Mouse (Mus musculus) megakaryocyte, adult 5-6 weeks (primary cell): ENCODE results near the gene Ifi27. TPM values are rescaled to one million over a fixed set of nuclear protein-coding genes. Genes with fewer than 3 reads are reported as not detected.
"Not testable (repeated sequence)": the region's sequence is repeated elsewhere in the genome, so short reads cannot be mapped to it uniquely, and the experiment has no call there.

Experiments
- ATAC-seq: 2 replicates; pipeline ENCODE4 v1.8.0; 2016; ENCODE audit warnings: mild to moderate bottlenecking, inconsistent platforms; ENCODE audit not compliant: poor library complexity, severe bottlenecking
- total RNA-seq, 2 experiments: library from RNA; stranded (forward) in 1 of 2; stranded (reverse) in 1 of 2; fragments of 153-499, 151-499 nt in 1 of 2; fragments of 221-1000, 200-1000 nt in 1 of 2; gene quantifications; 2 replicates each; pipeline versions ENCODE4 v1.2.3 to v1.2.4; 2015 to 2017

The Ifi27 gene
- total RNA-seq, 2 experiments from 2014 or later, result 19.3 to 46.3 TPM

GRCm38 (mm10) chr12:103445060-103445459 lies 11.0 kb downstream of the Ifi27 start:
- ATAC-seq, result no peak

- no peak for ATAC-seq
These were observed 19.4 kb downstream of the Ifi27 start for GRCm38 (mm10) chr12:103453361-103453760.

- ATAC-seq, result not testable (repeated sequence)
These were observed 22.7 kb downstream of the Ifi27 start for GRCm38 (mm10) chr12:103456727-103457126.

GRCm38 (mm10) chr12:103457140-103457539 lies 23.1 kb downstream of the Ifi27 start, which contains the start of gene Ifi27l2b:
Gene Ifi27l2b, minus strand, starts transcription at chr12:103457223.
- ATAC-seq, result no peak

GRCm38 (mm10) chr12:103474481-103474880 lies 40.5 kb downstream of the Ifi27 start:
- ATAC-seq, result no peak

- no peak for ATAC-seq
These were observed 42.9 kb downstream of the Ifi27 start for GRCm38 (mm10) chr12:103476779-103477389.

GRCm38 (mm10) chr12:103477461-103478015 lies 43.5 kb downstream of the Ifi27 start:
- no peak for ATAC-seq

GRCm38 (mm10) chr12:103481671-103482070 lies 47.7 kb downstream of the Ifi27 start:
- ATAC-seq, result no peak

GRCm38 (mm10) chr12:103482781-103483180 lies 48.8 kb downstream of the Ifi27 start:
- ATAC-seq, result no peak

- not testable (repeated sequence) for ATAC-seq
These were observed 50.4 kb downstream of the Ifi27 start for GRCm38 (mm10) chr12:103484200-103484972.

GRCm38 (mm10) chr12:103486726-103487125 lies 52.7 kb downstream of the Ifi27 start:
- no peak for ATAC-seq

- no peak for ATAC-seq
These were observed 53.3 kb downstream of the Ifi27 start for GRCm38 (mm10) chr12:103487276-103487675.

GRCm38 (mm10) chr12:103487750-103488149 lies 53.7 kb downstream of the Ifi27 start:
- no peak for ATAC-seq

Other genes starting within 250 kb of the Ifi27 start
- not detected in 2 replicates for gene Prima1, start 192.1 kb upstream of the Ifi27 start, total RNA-seq (2015)
- not detected in 2 replicates for gene Prima1, start 192.1 kb upstream of the Ifi27 start, total RNA-seq (2017)
- not detected in 2 replicates for gene Fam181a, start 123.2 kb upstream of the Ifi27 start, total RNA-seq (2015)
- not detected in 2 replicates for gene Fam181a, start 123.2 kb upstream of the Ifi27 start, total RNA-seq (2017)
- 0.11 and 0.27 TPM in 2 replicates for gene Asb2, start 78.2 kb upstream of the Ifi27 start, total RNA-seq (2015)
- 0.33 TPM in 1 of 2 replicates, not detected in the other for gene Asb2, start 78.2 kb upstream of the Ifi27 start, total RNA-seq (2017)
- 1.1 and 1.4 TPM in 2 replicates for gene Otub2, start 45.5 kb upstream of the Ifi27 start, total RNA-seq (2015)
- 0.77 and 1.1 TPM in 2 replicates for gene Otub2, start 45.5 kb upstream of the Ifi27 start, total RNA-seq (2017)
- 0.94 TPM in 1 of 2 replicates, not detected in the other for gene 9330161L09Rik, start 26.4 kb upstream of the Ifi27 start, total RNA-seq (2015)
- gene 9330161L09Rik, start 26.4 kb upstream of the Ifi27 start, total RNA-seq (2017), result 0.89 and 1.4 TPM in 2 replicates
- 53.0 and 58.9 TPM in 2 replicates for gene Ddx24, start 8.4 kb upstream of the Ifi27 start, total RNA-seq (2015)
- gene Ddx24, start 8.4 kb upstream of the Ifi27 start, total RNA-seq (2017), result 63.8 and 73.0 TPM in 2 replicates
- gene Ifi27l2a, start 9.5 kb downstream of the Ifi27 start, total RNA-seq (2015), result 433 and 468 TPM in 2 replicates
- 365 and 515 TPM in 2 replicates for gene Ifi27l2a, start 9.5 kb downstream of the Ifi27 start, total RNA-seq (2017)
- not detected in 2 replicates for gene Ifi27l2b, start 23.0 kb downstream of the Ifi27 start, total RNA-seq (2015)
- gene Ifi27l2b, start 23.0 kb downstream of the Ifi27 start, total RNA-seq (2017), result not detected in 2 replicates
- gene Ppp4r4, start 98.1 kb downstream of the Ifi27 start, total RNA-seq (2015), result not detected in 2 replicates
- gene Ppp4r4, start 98.1 kb downstream of the Ifi27 start, total RNA-seq (2017), result not detected in 2 replicates
- not detected in 2 replicates for gene Serpina10, start 197.2 kb downstream of the Ifi27 start, total RNA-seq (2015)
- 0.08 TPM in 1 of 2 replicates, not detected in the other for gene Serpina10, start 197.2 kb downstream of the Ifi27 start, total RNA-seq (2017)
- gene Serpina6, start 223.0 kb downstream of the Ifi27 start, total RNA-seq (2015), result not detected in 2 replicates
- not detected in 2 replicates for gene Serpina6, start 223.0 kb downstream of the Ifi27 start, total RNA-seq (2017)
- gene Serpina16, start 241.9 kb downstream of the Ifi27 start, total RNA-seq (2015), result not detected in 2 replicates
- not detected in 2 replicates for gene Serpina16, start 241.9 kb downstream of the Ifi27 start, total RNA-seq (2017)